Mouse (Mus musculus) midbrain, embryonic 13.5 days (tissue): ENCODE data around the gene Atp11a. TPM values are rescaled to one million over a fixed set of nuclear protein-coding genes. Genes with fewer than 3 reads are reported as not detected.
A peak's percentile ranks its signal among the peaks of the same experiment; 100 is the strongest.

Experiments used
- ATAC-seq: fragments of 200-750 bp; cut with Nextera tagmentation; 2 replicates; pipeline ENCODE4 v1.8.0; 2017; ENCODE audit warnings: mild to moderate bottlenecking, moderate TSS enrichment, moderate library complexity
- H3K27ac ChIP-seq: fragments of 300-500 bp; sonication (generic); 2 replicates; pipeline ENCODE4 v1.5.1; 2015; ENCODE audit warnings: inconsistent platforms, mild to moderate bottlenecking, moderate library complexity
- H3K27me3 ChIP-seq: fragments of 300-500 bp; sonication (generic); 2 replicates; pipeline ENCODE4 v1.6.1; 2015; ENCODE audit warnings: mild to moderate bottlenecking, inconsistent platforms
- H3K36me3 ChIP-seq: fragments of 300-500 bp; sonication (generic); 2 replicates; pipeline ENCODE4 v1.6.1; 2015; ENCODE audit warnings: mild to moderate bottlenecking, inconsistent platforms
- H3K4me1 ChIP-seq: fragments of 300-500 bp; sonication (generic); replicated peaks from 2 replicates; pipeline ENCODE4 v1.6.1; 2015; ENCODE audit warnings: inconsistent platforms
- H3K4me2 ChIP-seq: fragments of 300-500 bp; sonication (generic); replicated peaks from 2 replicates; pipeline ENCODE4 v1.6.1; 2015; ENCODE audit warnings: moderate library complexity, mild to moderate bottlenecking, inconsistent platforms
- H3K4me3 ChIP-seq: fragments of 300-500 bp; sonication (generic); replicated peaks from 2 replicates; pipeline ENCODE4 v1.5.1; 2015; ENCODE audit warnings: mild to moderate bottlenecking, inconsistent platforms
- H3K9ac ChIP-seq: fragments of 300-500 bp; sonication (generic); replicated peaks from 2 replicates; pipeline ENCODE4 v1.6.1; 2015; ENCODE audit warnings: mild to moderate bottlenecking, inconsistent platforms
- H3K9me3 ChIP-seq: fragments of 300-500 bp; sonication (generic); 2 replicates; pipeline ENCODE4 v1.6.1; 2016; ENCODE audit warnings: mild to moderate bottlenecking, inconsistent platforms
- WGBS: fragments of 180-500 bp; shearing (Covaris S2); methylation state at CpG from one replicate; pipeline ENCODE4 v1.1.7; 2015; 5-methylcytosine and 5-hydroxymethylcytosine counted together
- polyA plus RNA-seq: library from polyadenylated mRNA; unstranded; fragments of >200 nt; fragmentation: Nextera tagmentation; extraction: Ambion mirVana; gene quantifications from 2 replicates; pipeline ENCODE4 v1.2.1, GENCODE M21; 2015

The Atp11a gene
- polyA plus RNA-seq, 1 experiment from 2014 or later, result 9.9 TPM

DNA sequence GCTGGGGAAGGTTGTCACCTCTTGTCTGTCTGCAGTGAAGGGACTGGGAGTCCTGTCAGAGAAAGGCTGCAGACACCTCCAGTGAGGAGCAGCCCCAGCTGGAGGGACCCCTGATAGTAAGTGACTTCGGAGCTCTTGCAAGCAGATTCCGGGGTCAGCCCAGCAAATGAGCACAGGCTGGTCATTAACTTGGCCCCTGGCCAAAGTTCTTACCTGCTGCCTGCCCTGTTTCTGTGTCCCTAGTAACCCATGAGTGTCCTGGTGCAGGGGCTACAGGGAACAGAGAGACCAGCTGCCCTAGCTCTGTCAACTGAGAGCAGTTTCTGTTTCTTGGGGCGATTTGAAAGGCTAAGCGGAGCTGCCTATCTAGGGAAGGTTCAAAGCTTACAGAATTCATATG, 17.1 kb downstream of the Atp11a start:
- no peak for ATAC-seq
- Histone ChIP-seq H3K4me2 (no peak overlapping the region), H3K4me3 (no peak overlapping the region), H3K9me3 (no peaks in the 10 kb centered on the region), H3K4me1 (no peaks in the 10 kb centered on the region), H3K27ac (no peak overlapping the region), H3K27me3 (no peaks in the 10 kb centered on the region), H3K36me3 (no peaks in the 10 kb centered on the region), H3K9ac (no peak overlapping the region)
- 86% methylated on average over 4 of the region's 4 CpGs for WGBS

DNA sequence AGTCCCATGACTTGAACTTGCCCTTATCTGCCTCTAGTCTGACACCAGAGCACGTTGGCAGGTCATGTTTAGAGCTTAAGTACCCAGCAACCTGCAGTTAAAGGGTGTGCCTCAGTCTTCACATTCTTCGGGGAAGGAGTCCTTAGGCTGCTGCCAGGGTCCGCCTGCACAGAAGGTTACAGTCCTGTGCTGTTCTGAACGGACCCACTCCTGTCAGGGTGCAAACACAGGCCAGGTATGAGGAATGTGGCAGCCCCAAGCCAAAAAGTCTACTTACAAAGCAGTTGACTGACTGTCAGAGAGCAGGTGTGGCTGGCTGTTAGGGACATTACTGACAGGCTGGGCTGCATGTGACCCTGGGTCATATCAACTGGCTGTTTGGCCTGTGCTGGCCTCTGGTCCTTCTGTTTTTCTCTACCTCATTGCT, 18.1 kb downstream of the Atp11a start:
- Histone ChIP-seq H3K27me3 (no peaks in the 10 kb centered on the region), H3K9ac (no peak overlapping the region), H3K4me1 (no peaks in the 10 kb centered on the region), H3K4me3 (no peak overlapping the region), H3K36me3 (no peaks in the 10 kb centered on the region), H3K4me2 (no peak overlapping the region), H3K27ac (no peak overlapping the region), H3K9me3 (no peaks in the 10 kb centered on the region)
- WGBS, result 77% methylated on average over 4 of the region's 4 CpGs
- ATAC-seq, result no peak

DNA sequence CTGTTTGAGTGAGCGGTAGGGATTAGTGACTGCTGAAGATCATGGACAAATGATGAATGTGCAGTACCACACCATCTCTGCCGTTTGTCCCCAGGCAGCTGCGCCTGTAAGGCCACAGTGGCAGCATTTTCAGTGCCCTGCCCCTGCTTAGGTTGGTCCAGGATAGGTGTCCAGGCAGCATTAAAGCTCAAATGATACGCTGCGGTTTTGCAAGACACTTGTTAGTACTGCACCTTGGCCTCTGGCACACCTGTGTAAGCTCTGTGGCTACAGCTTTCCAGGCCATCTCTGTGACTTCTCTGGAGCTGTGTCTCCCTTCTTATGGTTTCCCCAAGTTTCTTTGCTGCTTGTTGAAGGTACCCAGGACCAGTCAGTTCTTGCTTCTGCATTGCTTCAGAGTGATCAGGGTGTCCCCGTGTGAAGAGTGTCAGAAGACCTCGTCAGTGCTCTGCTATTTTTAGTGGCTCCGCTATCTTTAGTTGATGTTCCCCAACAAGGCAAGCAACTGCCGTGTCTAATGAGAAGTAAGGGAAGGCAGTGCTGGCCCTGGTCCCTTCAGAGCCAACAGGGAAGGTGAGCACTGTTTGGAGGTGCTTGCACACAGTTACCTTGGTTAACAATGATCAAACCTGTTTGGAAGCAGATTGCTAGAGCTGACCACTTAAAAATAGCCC, 18.6 kb downstream of the Atp11a start:
- Histone ChIP-seq H3K36me3 (no peaks in the 10 kb centered on the region), H3K27me3 (no peaks in the 10 kb centered on the region), H3K4me3 (no peak overlapping the region), H3K27ac (no peak overlapping the region), H3K9me3 (no peaks in the 10 kb centered on the region), H3K9ac (no peak overlapping the region), H3K4me1 (no peaks in the 10 kb centered on the region), H3K4me2 (no peak overlapping the region)
- no peak for ATAC-seq
- WGBS, result 88% methylated on average over 9 of the region's 9 CpGs

DNA sequence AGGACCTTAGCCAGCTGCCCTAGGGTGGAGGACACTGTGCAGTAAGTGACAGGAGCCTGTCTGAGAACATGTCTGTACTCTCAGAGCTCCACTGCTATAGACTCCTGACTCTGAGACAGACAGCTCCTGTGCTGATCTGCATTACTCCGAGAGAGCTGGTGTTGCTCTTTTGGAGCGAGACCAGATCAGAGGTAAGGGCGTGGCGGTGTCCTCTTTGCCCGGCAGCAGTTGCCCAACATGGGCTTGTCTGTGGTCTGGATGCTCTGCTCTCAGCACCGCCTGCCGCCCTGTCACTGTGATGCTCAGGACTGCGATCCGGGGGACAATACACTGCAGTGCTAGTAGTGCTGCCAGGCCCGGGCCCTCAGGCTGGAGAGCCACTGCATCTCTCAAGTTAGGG, 19.4 kb downstream of the Atp11a start:
- 77% methylated on average over 10 of the region's 10 CpGs for WGBS
- no peak for ATAC-seq
- no peak overlapping the region for H3K4me2 ChIP-seq
- no peak overlapping the region for H3K4me3 ChIP-seq
- no peaks in the 10 kb centered on the region for H3K27me3 ChIP-seq
- H3K4me1 ChIP-seq, result no peaks in the 10 kb centered on the region
- H3K27ac ChIP-seq, result no peak overlapping the region
- no peak overlapping the region for H3K9ac ChIP-seq
- H3K36me3 ChIP-seq, result no peaks in the 10 kb centered on the region
- H3K9me3 ChIP-seq, result no peaks in the 10 kb centered on the region

DNA sequence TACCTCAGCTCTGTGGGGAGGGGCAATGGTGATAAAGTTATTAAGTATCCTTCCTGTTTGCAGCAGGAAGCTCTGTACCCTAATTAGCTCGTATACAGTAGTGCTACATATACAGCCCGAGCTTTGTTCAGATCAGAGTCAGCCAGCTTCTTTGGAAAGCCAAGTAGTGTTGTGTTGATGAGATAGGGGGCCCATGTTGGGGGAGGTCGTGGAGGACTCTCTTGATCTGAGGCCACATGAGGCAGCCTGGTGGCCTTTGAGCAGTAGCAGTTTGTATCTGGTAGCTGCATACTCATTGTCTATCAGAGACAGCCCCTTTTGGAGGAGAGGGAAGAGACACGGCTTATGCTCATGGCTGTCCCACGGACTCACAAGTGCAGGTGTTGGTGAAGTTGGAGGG, 20.4 kb downstream of the Atp11a start:
- ATAC-seq, result no peak
- no peaks in the 10 kb centered on the region for H3K4me1 ChIP-seq
- 77% methylated on average over 5 of the region's 5 CpGs for WGBS
- H3K4me2 ChIP-seq, result no peak overlapping the region
- no peaks in the 10 kb centered on the region for H3K27me3 ChIP-seq
- no peak overlapping the region for H3K9ac ChIP-seq
- no peak overlapping the region for H3K4me3 ChIP-seq
- no peaks in the 10 kb centered on the region for H3K36me3 ChIP-seq
- no peak overlapping the region for H3K27ac ChIP-seq
- no peaks in the 10 kb centered on the region for H3K9me3 ChIP-seq

DNA sequence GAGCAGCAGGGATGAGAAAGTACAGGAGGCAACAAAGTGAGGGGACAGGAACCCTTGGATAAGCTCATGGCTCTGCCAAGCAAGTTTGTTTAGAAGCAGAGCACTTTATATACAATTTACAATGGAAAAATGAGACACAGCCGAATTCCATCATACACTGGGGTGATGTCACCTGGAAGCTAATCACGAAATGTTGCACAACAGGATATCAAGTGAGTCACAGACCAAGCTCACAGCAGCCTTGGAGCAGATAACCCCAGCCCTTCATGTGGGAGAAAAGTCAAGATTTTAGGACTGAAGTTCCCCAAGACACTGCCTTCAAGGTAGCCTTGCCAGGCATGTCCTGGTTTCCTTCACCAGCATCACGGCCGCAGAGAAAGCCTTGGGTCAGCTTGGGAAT, 22.7 kb downstream of the Atp11a start:
- H3K9me3 ChIP-seq, result no peaks in the 10 kb centered on the region
- 93% methylated on average over 4 of the region's 4 CpGs for WGBS
- H3K9ac ChIP-seq, result no peak overlapping the region
- no peak for ATAC-seq
- H3K36me3 ChIP-seq, result no peaks in the 10 kb centered on the region
- no peaks in the 10 kb centered on the region for H3K4me1 ChIP-seq
- no peak overlapping the region for H3K4me2 ChIP-seq
- no peak overlapping the region for H3K27ac ChIP-seq
- no peak overlapping the region for H3K4me3 ChIP-seq
- no peaks in the 10 kb centered on the region for H3K27me3 ChIP-seq

DNA sequence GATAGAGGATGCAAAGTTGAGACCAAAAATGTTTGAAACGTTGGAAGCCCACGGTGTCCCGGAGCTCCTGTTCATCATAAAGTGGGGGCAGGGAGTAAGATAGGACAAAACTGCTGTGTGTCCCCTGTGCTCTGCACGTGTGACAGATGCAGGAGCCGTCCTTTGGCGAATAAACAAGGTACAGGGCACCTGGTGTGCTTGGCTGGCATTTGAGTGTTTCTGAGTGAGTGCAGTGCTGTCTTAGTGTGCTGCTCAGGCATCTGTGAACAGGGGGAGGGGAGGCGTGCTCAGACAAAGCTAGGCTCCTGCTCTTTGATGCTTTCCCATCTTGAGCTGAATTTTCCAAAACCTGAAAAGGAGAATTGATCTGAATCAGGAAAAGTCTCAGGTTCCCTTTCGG, 28.7 kb downstream of the Atp11a start:
- Histone ChIP-seq H3K27me3 (no peaks in the 10 kb centered on the region), H3K9me3 (no peaks in the 10 kb centered on the region), H3K4me2 (no peak overlapping the region), H3K4me3 (no peak overlapping the region), H3K27ac (no peak overlapping the region), H3K4me1 (peaks cover 16% of the 10 kb centered on the region), H3K36me3 (no peaks in the 10 kb centered on the region), H3K9ac (no peak overlapping the region)
- WGBS, result 46% methylated on average over 8 of the region's 8 CpGs
- ATAC-seq, result no peak

DNA sequence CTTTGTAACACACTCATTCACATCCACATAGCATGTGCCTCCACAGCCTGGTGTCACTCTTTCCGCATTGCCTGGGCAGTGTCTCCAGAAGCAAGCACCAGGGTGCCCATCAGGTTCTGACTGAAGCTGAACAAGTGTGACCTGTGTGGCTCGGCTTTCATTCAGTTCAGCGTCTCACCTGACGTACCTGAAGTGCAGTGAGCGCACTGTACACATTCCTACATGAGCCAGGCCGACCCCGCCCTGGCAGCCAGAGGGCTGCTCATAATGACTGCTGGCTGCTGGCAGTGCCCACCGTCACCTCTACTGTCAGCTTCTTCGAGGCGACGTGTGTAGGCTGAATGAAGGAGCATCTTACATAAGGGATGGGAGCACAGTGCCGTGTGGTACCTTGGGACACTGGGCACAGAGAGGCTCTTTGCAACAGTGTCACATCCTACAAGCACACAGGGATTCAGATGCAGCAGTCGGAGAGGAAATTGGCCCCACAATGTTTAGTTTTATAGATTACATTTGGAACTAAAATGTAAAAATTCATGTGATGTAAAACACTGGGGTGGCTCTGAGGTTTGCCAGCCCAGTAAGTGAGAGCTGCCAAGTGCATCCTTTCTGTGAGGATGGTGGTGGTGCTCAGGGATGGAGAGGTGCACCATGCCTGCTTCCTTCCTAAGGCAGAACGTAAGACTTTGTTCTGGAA, 29.6 kb downstream of the Atp11a start:
- Histone ChIP-seq H3K4me2 (no peak overlapping the region), H3K4me3 (no peak overlapping the region), H3K4me1 (peaks cover 16% of the 10 kb centered on the region), H3K27ac (no peak overlapping the region), H3K9me3 (no peaks in the 10 kb centered on the region), H3K36me3 (no peaks in the 10 kb centered on the region), H3K27me3 (no peaks in the 10 kb centered on the region), H3K9ac (no peak overlapping the region)
- ATAC-seq, result no peak
- 86% methylated on average over 14 of the region's 14 CpGs for WGBS

DNA sequence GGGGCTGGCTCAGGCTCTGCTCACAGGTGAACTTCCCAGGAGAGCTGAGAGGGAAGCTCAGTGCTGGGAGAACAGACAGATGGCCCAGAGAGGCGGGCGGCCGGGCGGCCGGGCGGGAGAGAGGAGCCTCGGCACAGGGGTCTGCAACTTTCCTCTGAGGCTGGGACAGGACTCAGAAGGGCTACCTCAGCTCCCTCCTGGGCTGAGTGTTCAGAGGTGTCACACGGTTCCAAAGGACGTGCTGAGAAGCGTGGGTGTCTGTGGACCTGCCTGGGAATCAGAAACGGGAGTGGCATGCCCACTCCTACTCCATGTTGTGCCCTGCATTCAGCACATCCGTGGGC, 30.1 kb downstream of the Atp11a start:
- 0 out of 2 replicates have a peak, but pooled peaks have one; percentile 21 for ATAC-seq
- Histone ChIP-seq H3K27ac (no peak overlapping the region), H3K27me3 (no peaks in the 10 kb centered on the region), H3K9ac (no peak overlapping the region), H3K4me1 (peaks cover 16% of the 10 kb centered on the region), H3K36me3 (no peaks in the 10 kb centered on the region), H3K9me3 (no peaks in the 10 kb centered on the region), H3K4me2 (no peak overlapping the region), H3K4me3 (no peak overlapping the region)
- 67% methylated on average over 12 of the region's 12 CpGs for WGBS

DNA sequence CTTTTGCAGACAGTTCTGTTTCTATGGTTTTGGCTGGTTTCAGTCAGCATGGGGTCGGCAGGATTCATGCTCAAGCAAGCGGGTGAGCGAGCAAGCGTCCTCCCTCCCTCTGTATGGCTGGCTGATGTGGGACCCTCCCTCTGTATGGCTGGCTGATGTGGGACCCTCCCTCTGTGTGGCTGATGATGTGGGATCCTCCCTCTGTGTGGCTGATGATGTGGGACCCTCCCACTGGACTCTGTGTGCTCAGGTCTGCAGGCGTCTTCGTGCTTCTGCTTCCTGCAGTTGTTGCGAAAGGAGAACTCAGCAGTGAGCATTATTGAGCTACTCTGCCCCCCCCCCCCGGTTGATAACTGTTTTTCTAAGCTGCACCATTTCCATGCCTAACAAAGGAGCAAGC, 30.6 kb downstream of the Atp11a start:
- H3K9ac ChIP-seq, result no peak overlapping the region
- H3K27me3 ChIP-seq, result no peaks in the 10 kb centered on the region
- H3K27ac ChIP-seq, result no peak overlapping the region
- H3K9me3 ChIP-seq, result no peaks in the 10 kb centered on the region
- no peak overlapping the region for H3K4me3 ChIP-seq
- ATAC-seq, result peak; percentile 67
- no peaks in the 10 kb centered on the region for H3K36me3 ChIP-seq
- peaks cover 16% of the 10 kb centered on the region for H3K4me1 ChIP-seq
- WGBS, result 48% methylated on average over 8 of the region's 8 CpGs
- H3K4me2 ChIP-seq, result no peak overlapping the region

DNA sequence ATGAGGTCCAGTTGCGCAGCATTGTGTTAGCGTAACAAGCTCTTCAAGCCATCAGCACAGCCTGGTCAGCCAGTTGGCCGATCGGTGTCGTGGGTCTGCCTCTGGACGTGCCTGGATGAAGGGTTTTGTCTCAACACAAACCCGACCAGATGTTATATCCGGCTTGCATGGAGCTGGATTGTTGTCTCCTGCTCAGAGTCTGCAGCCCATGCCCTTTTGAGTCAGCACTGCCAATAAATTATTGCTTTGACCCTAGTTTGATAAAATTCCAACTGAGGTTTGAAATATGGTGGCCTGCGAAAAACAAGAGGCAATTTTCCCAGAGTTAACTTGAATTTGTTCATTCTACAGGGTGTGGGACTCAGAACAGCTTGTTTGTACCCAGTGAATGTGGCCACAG, 31.9 kb downstream of the Atp11a start:
- Histone ChIP-seq H3K4me1 (peaks cover 16% of the 10 kb centered on the region), H3K9ac (no peak overlapping the region), H3K36me3 (no peaks in the 10 kb centered on the region), H3K4me2 (no peak overlapping the region), H3K4me3 (no peak overlapping the region), H3K27ac (no peak overlapping the region), H3K27me3 (no peaks in the 10 kb centered on the region), H3K9me3 (no peaks in the 10 kb centered on the region)
- 85% methylated on average over 9 of the region's 9 CpGs for WGBS
- ATAC-seq, result no peak

DNA sequence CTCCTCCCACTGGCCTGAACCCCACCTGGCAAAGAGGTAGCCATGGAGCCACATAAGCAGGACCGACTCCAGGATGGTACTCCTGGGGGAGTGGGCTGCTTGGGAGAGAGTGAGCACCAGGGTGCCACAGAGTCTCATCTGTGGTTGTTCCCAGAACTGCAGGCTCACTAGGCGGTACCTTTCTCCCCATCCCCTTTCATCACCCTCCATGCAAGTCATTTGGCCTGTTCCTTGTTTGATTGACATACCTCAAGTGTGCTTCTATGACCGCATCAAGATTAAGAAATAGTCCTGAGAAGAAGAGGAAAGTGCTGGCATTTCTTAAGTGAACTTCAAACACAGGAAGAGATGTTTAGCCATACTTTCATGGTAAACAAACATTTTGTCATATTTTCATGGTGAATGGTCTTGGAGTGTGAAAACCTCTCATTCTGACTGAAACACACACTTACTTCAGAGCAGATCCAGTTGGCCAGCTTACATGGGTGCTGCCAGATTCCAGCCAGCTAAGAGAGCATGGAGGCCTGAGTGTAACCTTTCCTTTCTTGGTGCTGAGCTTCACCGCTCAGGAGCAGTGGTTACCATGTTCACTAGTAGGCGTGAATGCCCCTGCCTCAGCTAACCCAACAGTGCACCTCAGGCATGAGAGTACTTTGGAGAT, 38.3 kb downstream of the Atp11a start:
- no peak overlapping the region for H3K4me3 ChIP-seq
- no peaks in the 10 kb centered on the region for H3K36me3 ChIP-seq
- no peak overlapping the region for H3K27ac ChIP-seq
- 93% methylated on average over 5 of the region's 5 CpGs for WGBS
- peaks cover 12% of the 10 kb centered on the region for H3K4me1 ChIP-seq
- ATAC-seq, result no peak
- H3K27me3 ChIP-seq, result no peaks in the 10 kb centered on the region
- no peaks in the 10 kb centered on the region for H3K9me3 ChIP-seq
- no peak overlapping the region for H3K9ac ChIP-seq
- H3K4me2 ChIP-seq, result no peak overlapping the region
